Mouse (Mus musculus): Measurements from ENCODE around the gene Shisa4. TPM values are rescaled to one million over a fixed set of nuclear protein-coding genes. Genes with fewer than 3 reads are reported as not detected.
A peak's percentile ranks its signal among the peaks of the same experiment; 100 is the strongest.

Gene Shisa4
- polyA plus RNA-seq (2012; rRNA removed), result 130 and 147 TPM in 2 replicates

GRCm38 (mm10) chr1:135374868-135375581 lies at the start of gene Shisa4:
Gene Shisa4, minus strand, starts transcription at chr1:135375237.
- TF ChIP-seq POLR2A (IDR thresholded peaks at IDR 0.05; ENCODE audit: borderline replicate concordance, insufficient read depth, low read length) (peak; percentile 41; the same call in 1 of the 2 replicates), CTCF (IDR thresholded peaks at IDR 0.05; ENCODE audit: borderline replicate concordance, insufficient read depth, low read depth, low read length) (no peak)
- Histone ChIP-seq H3K4me3 (replicated peaks; ENCODE audit: insufficient read depth, low read depth, low read length) (peak within 1 kb of the TSS; percentile 78), H3K27me3 (ENCODE audit: control insufficient read depth, insufficient read depth, low read length) (no peaks in the 10 kb centered on the region), H3K27ac (ENCODE audit: insufficient read depth, low read length) (peak within 1 kb of the TSS; percentile 81), H3K4me1 (ENCODE audit: control insufficient read depth, insufficient read depth, low read length) (peaks cover 34% of the 10 kb centered on the region)
- DNase-seq, result peak; percentile 78 to 81
- WGBS, result 3% methylated on average over 38 of the region's 38 CpGs

DNA sequence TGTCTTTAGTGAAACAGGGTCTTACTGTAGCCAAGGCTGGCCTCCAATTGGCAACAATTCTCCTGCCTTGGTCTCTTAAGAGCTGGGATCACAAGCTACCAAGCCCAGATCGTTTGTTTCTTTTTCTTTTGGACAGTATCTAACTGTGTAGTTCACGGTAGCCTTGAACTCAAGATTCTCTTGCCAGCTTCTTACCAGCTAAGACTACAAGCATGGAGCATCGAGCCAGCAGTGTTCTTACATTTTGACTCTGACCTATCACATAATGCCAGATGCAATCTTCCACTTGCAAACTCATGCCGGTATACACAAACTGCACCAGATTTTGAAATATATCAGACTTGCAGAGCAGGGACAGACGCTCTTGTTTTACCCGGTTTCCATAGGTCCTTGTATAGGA lies 47.7 kb upstream of the Shisa4 start:
- Histone ChIP-seq H3K27me3 (ENCODE audit: control insufficient read depth, insufficient read depth, low read length) (no peaks in the 10 kb centered on the region), H3K4me3 (replicated peaks; ENCODE audit: insufficient read depth, low read depth, low read length) (no peak overlapping the region), H3K27ac (ENCODE audit: insufficient read depth, low read length) (no peak overlapping the region), H3K4me1 (ENCODE audit: control insufficient read depth, insufficient read depth, low read length) (no peaks in the 10 kb centered on the region)
- TF ChIP-seq CTCF (IDR thresholded peaks at IDR 0.05; ENCODE audit: borderline replicate concordance, insufficient read depth, low read depth, low read length), result no peak
- no peak for TF ChIP-seq POLR2A (IDR thresholded peaks at IDR 0.05; ENCODE audit: borderline replicate concordance, insufficient read depth, low read length)
- WGBS, result 89% methylated on average over 6 of the region's 6 CpGs
- DNase-seq, result no peak

GRCm38 (mm10) chr1:135413996-135414395 lies 39.0 kb upstream of the Shisa4 start:
- TF ChIP-seq CTCF (IDR thresholded peaks at IDR 0.05; ENCODE audit: borderline replicate concordance, insufficient read depth, low read depth, low read length) (no peak), POLR2A (IDR thresholded peaks at IDR 0.05; ENCODE audit: borderline replicate concordance, insufficient read depth, low read length) (no peak)
- no peaks in the 10 kb centered on the region for H3K4me1 ChIP-seq (ENCODE audit: control insufficient read depth, insufficient read depth, low read length)
- H3K4me3 ChIP-seq (replicated peaks; ENCODE audit: insufficient read depth, low read depth, low read length), result no peak overlapping the region
- no peak overlapping the region for H3K27ac ChIP-seq (ENCODE audit: insufficient read depth, low read length)
- H3K27me3 ChIP-seq (ENCODE audit: control insufficient read depth, insufficient read depth, low read length), result no peaks in the 10 kb centered on the region
- DNase-seq, result no peak

DNA sequence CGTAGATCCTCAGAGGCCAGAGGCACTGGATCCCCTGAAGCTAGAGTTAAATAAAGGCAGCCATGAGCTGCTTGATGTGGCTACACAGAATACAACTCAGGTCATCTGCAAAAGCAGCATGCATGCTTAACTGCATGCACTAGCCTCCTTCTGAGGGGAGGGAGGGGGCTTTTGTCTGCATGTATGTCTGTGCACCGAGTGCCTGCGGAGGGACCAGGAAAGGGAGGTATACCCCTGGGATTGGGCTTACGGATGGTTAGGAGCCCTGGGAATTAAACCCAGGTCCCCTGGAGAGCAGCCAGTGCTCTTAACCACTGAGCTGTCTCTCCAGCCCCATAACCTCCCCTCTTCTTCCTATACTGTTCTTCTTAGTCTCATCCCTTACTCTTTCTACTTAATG lies 37.1 kb upstream of the Shisa4 start:
- H3K27ac ChIP-seq (ENCODE audit: insufficient read depth, low read length), result no peak overlapping the region
- H3K27me3 ChIP-seq (ENCODE audit: control insufficient read depth, insufficient read depth, low read length), result no peaks in the 10 kb centered on the region
- no peaks in the 10 kb centered on the region for H3K4me1 ChIP-seq (ENCODE audit: control insufficient read depth, insufficient read depth, low read length)
- no peak for TF ChIP-seq CTCF (IDR thresholded peaks at IDR 0.05; ENCODE audit: borderline replicate concordance, insufficient read depth, low read depth, low read length)
- TF ChIP-seq POLR2A (IDR thresholded peaks at IDR 0.05; ENCODE audit: borderline replicate concordance, insufficient read depth, low read length), result no peak
- H3K4me3 ChIP-seq (replicated peaks; ENCODE audit: insufficient read depth, low read depth, low read length), result no peak overlapping the region
- DNase-seq, result no peak
- 77% methylated on average over 4 of the region's 4 CpGs for whole genome bisulfite sequencing

DNA sequence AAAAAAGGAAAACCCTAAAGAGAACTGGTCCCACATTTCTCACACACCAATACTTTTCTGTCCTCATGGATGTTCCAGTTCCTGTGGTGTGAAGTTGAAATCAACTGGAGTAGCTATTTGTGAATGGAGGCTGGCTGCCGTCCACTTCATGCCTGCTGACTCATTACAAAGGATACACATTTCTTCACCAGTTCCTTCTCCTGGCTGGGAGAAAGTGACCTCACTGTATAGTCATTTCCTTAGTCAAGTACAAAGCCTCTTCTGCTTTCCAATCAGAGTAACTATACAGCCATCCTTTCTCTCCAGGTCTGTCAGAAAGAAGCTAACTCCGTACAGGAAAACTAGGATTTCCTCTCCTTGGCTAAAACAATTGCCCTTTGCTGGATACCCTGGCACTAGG lies 35.9 kb upstream of the Shisa4 start:
- Histone ChIP-seq H3K27ac (ENCODE audit: insufficient read depth, low read length) (no peak overlapping the region), H3K4me3 (replicated peaks; ENCODE audit: insufficient read depth, low read depth, low read length) (no peak overlapping the region)

DNA sequence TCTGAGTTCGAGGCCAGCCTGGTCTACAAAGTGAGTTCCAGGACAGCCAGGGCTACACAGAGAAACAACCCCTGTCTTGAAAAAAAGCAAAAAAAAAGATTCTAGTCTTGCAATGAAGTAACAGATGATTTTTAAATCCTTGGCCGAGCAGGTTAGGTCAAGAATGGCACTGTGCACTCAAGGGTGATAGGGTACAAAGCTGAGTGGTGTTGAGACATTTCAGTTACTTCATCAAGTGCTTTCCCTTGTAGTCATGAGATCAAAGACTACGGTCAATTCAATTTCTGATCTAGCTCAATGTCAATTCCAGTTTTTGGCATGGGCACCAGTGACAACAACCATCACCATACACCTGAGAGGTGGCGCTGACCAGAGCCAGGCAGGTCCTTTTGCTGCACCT lies 33.9 kb upstream of the Shisa4 start:
- TF ChIP-seq CTCF (IDR thresholded peaks at IDR 0.05; ENCODE audit: borderline replicate concordance, insufficient read depth, low read depth, low read length) (no peak), POLR2A (IDR thresholded peaks at IDR 0.05; ENCODE audit: borderline replicate concordance, insufficient read depth, low read length) (no peak)
- H3K4me3 ChIP-seq (replicated peaks; ENCODE audit: insufficient read depth, low read depth, low read length), result no peak overlapping the region
- H3K27me3 ChIP-seq (ENCODE audit: control insufficient read depth, insufficient read depth, low read length), result no peaks in the 10 kb centered on the region
- H3K27ac ChIP-seq (ENCODE audit: insufficient read depth, low read length), result no peak overlapping the region
- no peak for DNase-seq
- WGBS, result 95% methylated on average over 4 of the region's 4 CpGs
- no peaks in the 10 kb centered on the region for H3K4me1 ChIP-seq (ENCODE audit: control insufficient read depth, insufficient read depth, low read length)

More for the DNA sequence above, 35.9 kb upstream of the Shisa4 start:
- TF ChIP-seq POLR2A (IDR thresholded peaks at IDR 0.05; ENCODE audit: borderline replicate concordance, insufficient read depth, low read length) (no peak), CTCF (IDR thresholded peaks at IDR 0.05; ENCODE audit: borderline replicate concordance, insufficient read depth, low read depth, low read length) (no peak)
- Histone ChIP-seq H3K4me1 (ENCODE audit: control insufficient read depth, insufficient read depth, low read length) (no peaks in the 10 kb centered on the region), H3K27me3 (ENCODE audit: control insufficient read depth, insufficient read depth, low read length) (no peaks in the 10 kb centered on the region)
- 59% methylated on average over 2 of the region's 2 CpGs for WGBS
- DNase-seq, result no peak

DNA sequence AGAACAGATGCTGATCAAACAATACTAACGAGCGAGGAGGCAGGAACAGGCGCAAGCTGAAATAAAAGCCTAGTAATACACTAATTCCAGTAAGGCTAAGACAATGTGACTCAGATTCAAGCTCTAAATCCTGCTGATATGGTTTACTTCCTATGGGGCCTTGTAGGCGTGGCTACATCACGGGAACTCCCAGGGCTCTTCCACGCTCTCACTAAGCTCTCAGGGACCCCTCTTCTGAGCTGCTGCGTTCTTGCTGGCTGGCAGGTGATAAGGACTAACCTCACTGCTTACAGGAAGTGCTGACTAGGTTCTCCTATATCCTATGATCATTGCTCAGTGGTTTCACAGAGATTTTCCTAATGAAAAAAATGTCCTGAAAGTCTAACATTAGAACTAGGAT lies 30.3 kb upstream of the Shisa4 start:
- H3K4me3 ChIP-seq (replicated peaks; ENCODE audit: insufficient read depth, low read depth, low read length), result no peak overlapping the region
- H3K4me1 ChIP-seq (ENCODE audit: control insufficient read depth, insufficient read depth, low read length), result no peaks in the 10 kb centered on the region
- DNase-seq, result no peak
- H3K27me3 ChIP-seq (ENCODE audit: control insufficient read depth, insufficient read depth, low read length), result no peaks in the 10 kb centered on the region
- no peak overlapping the region for H3K27ac ChIP-seq (ENCODE audit: insufficient read depth, low read length)
- TF ChIP-seq CTCF (IDR thresholded peaks at IDR 0.05; ENCODE audit: borderline replicate concordance, insufficient read depth, low read depth, low read length) (no peak), POLR2A (IDR thresholded peaks at IDR 0.05; ENCODE audit: borderline replicate concordance, insufficient read depth, low read length) (no peak)
- WGBS, result 87% methylated on average over 7 of the region's 7 CpGs

- no peaks in the 10 kb centered on the region for H3K4me1 ChIP-seq (ENCODE audit: control insufficient read depth, insufficient read depth, low read length)
- 93% methylated on average over 3 of the region's 3 CpGs for WGBS
- H3K27ac ChIP-seq (ENCODE audit: insufficient read depth, low read length), result no peak overlapping the region
- no peak overlapping the region for H3K4me3 ChIP-seq (replicated peaks; ENCODE audit: insufficient read depth, low read depth, low read length)
- H3K27me3 ChIP-seq (ENCODE audit: control insufficient read depth, insufficient read depth, low read length), result no peaks in the 10 kb centered on the region
- no peak for DNase-seq
- TF ChIP-seq POLR2A (IDR thresholded peaks at IDR 0.05; ENCODE audit: borderline replicate concordance, insufficient read depth, low read length) (no peak), CTCF (IDR thresholded peaks at IDR 0.05; ENCODE audit: borderline replicate concordance, insufficient read depth, low read depth, low read length) (no peak)
Observed at GRCm38 (mm10) chr1:135401452-135402110, 26.5 kb upstream of the Shisa4 start.

All from cerebellum, adult 2 months (tissue).